Mouse (Mus musculus): ENCODE measurements at regions not wholly inside any gene's neighbourhood (a gene's known extent, or its start where the extent isn't known, plus 50 kb on each side); places are given as distances from the start of the nearest gene placed in this dataset.

- Histone ChIP-seq H3K9me3 (no peaks in the 10 kb centered on the region), H3K4me3 (no peak overlapping the region), H3K27me3 (no peaks in the 10 kb centered on the region), H3K27ac (no peak overlapping the region), H3K4me2 (no peak overlapping the region), H3K36me3 (no peaks in the 10 kb centered on the region), H3K9ac (no peak overlapping the region), H3K4me1 (no peaks in the 10 kb centered on the region)
- no peak for ATAC-seq (ENCODE audit: insufficient number of reproducible peaks, low FRiP score, low TSS enrichment, low read depth)
Observed at GRCm38 (mm10) chr2:133684367-133684766, 132.4 kb downstream of the Bmp2 start.

- 81% methylated on average over 7 of the region's 7 CpGs for WGBS
- H3K4me2 ChIP-seq, result no peak overlapping the region
Observed at GRCm38 (mm10) chr2:133688121-133688787, 136.3 kb downstream of the Bmp2 start.

GRCm38 (mm10) chr2:133688788-133689155, 136.8 kb downstream of the Bmp2 start:
- Histone ChIP-seq H3K36me3 (no peaks in the 10 kb centered on the region), H3K9me3 (no peaks in the 10 kb centered on the region), H3K9ac (no peak overlapping the region), H3K27ac (no peak overlapping the region), H3K4me2 (no peak overlapping the region), H3K4me3 (no peak overlapping the region), H3K4me1 (no peaks in the 10 kb centered on the region), H3K27me3 (no peaks in the 10 kb centered on the region)
- WGBS, result 86% methylated on average over 3 of the region's 3 CpGs
- ATAC-seq (ENCODE audit: insufficient number of reproducible peaks, low FRiP score, low TSS enrichment, low read depth), result no peak

More at GRCm38 (mm10) chr2:133688121-133688787, 136.3 kb downstream of the Bmp2 start:
- Histone ChIP-seq H3K27me3 (no peaks in the 10 kb centered on the region), H3K9me3 (no peaks in the 10 kb centered on the region), H3K4me3 (no peak overlapping the region), H3K4me1 (no peaks in the 10 kb centered on the region), H3K9ac (no peak overlapping the region), H3K27ac (no peak overlapping the region), H3K36me3 (no peaks in the 10 kb centered on the region)
- no peak for ATAC-seq (ENCODE audit: insufficient number of reproducible peaks, low FRiP score, low TSS enrichment, low read depth)

GRCm38 (mm10) chr2:133708735-133709584, 157.0 kb downstream of the Bmp2 start:
- Histone ChIP-seq H3K9me3 (no peaks in the 10 kb centered on the region), H3K4me1 (no peaks in the 10 kb centered on the region), H3K4me3 (no peak overlapping the region), H3K9ac (no peak overlapping the region), H3K4me2 (no peak overlapping the region), H3K27ac (no peak overlapping the region), H3K36me3 (no peaks in the 10 kb centered on the region), H3K27me3 (no peaks in the 10 kb centered on the region)
- no peak for ATAC-seq (ENCODE audit: insufficient number of reproducible peaks, low FRiP score, low TSS enrichment, low read depth)
- 56% methylated on average over 8 of the region's 8 CpGs for WGBS

- Histone ChIP-seq H3K4me3 (no peak overlapping the region), H3K9ac (no peak overlapping the region), H3K4me1 (no peaks in the 10 kb centered on the region), H3K27ac (no peak overlapping the region), H3K36me3 (no peaks in the 10 kb centered on the region), H3K9me3 (no peaks in the 10 kb centered on the region), H3K27me3 (no peaks in the 10 kb centered on the region; the same call in 1 of the 2 replicates), H3K4me2 (no peak overlapping the region)
- no peak for ATAC-seq (ENCODE audit: insufficient number of reproducible peaks, low FRiP score, low TSS enrichment, low read depth)
- 57% methylated on average over 5 of the region's 5 CpGs for WGBS
Observed at GRCm38 (mm10) chr2:133716243-133716642, 164.3 kb downstream of the Bmp2 start.

- Histone ChIP-seq H3K27ac (no peak overlapping the region), H3K27me3 (no peaks in the 10 kb centered on the region; the same call in 1 of the 2 replicates), H3K9me3 (no peaks in the 10 kb centered on the region), H3K4me3 (no peak overlapping the region), H3K9ac (no peak overlapping the region), H3K4me2 (no peak overlapping the region), H3K4me1 (no peaks in the 10 kb centered on the region), H3K36me3 (no peaks in the 10 kb centered on the region)
- ATAC-seq (ENCODE audit: insufficient number of reproducible peaks, low FRiP score, low TSS enrichment, low read depth), result no peak
- WGBS, result 53% methylated on average over 2 of the region's 2 CpGs
Observed at GRCm38 (mm10) chr2:133717076-133717475, 165.1 kb downstream of the Bmp2 start.

- ATAC-seq (ENCODE audit: insufficient number of reproducible peaks, low FRiP score, low TSS enrichment, low read depth), result no peak
- no peak overlapping the region for H3K4me2 ChIP-seq
- H3K9ac ChIP-seq, result no peak overlapping the region
- 0 out of 2 replicates have a peak, but pooled peaks cover 5% of the 10 kb centered on the region for H3K27me3 ChIP-seq
- H3K9me3 ChIP-seq, result no peaks in the 10 kb centered on the region
- no peak overlapping the region for H3K4me3 ChIP-seq
- peaks cover 7% of the 10 kb centered on the region for H3K4me1 ChIP-seq
- H3K36me3 ChIP-seq, result no peaks in the 10 kb centered on the region
- 58% methylated on average over 7 of the region's 7 CpGs for WGBS
- no peak overlapping the region for H3K27ac ChIP-seq
Observed at GRCm38 (mm10) chr2:133724310-133724709, 172.4 kb downstream of the Bmp2 start.

GRCm38 (mm10) chr2:133724757-133725156, 172.8 kb downstream of the Bmp2 start:
- Histone ChIP-seq H3K9ac (no peak overlapping the region), H3K27ac (no peak overlapping the region), H3K4me1 (peaks cover 7% of the 10 kb centered on the region), H3K27me3 (0 out of 2 replicates have a peak, but pooled peaks cover 5% of the 10 kb centered on the region), H3K36me3 (no peaks in the 10 kb centered on the region), H3K9me3 (no peaks in the 10 kb centered on the region), H3K4me2 (no peak overlapping the region), H3K4me3 (no peak overlapping the region)
- no peak for ATAC-seq (ENCODE audit: insufficient number of reproducible peaks, low FRiP score, low TSS enrichment, low read depth)
- WGBS, result 28% methylated on average over 6 of the region's 6 CpGs

- no peak for ATAC-seq (ENCODE audit: insufficient number of reproducible peaks, low FRiP score, low TSS enrichment, low read depth)
- H3K36me3 ChIP-seq, result no peaks in the 10 kb centered on the region
- no peak overlapping the region for H3K4me2 ChIP-seq
- H3K9me3 ChIP-seq, result no peaks in the 10 kb centered on the region
- no peaks in the 10 kb centered on the region; the same call in 1 of the 2 replicates for H3K27me3 ChIP-seq
- no peaks in the 10 kb centered on the region for H3K4me1 ChIP-seq
- H3K27ac ChIP-seq, result no peak overlapping the region
- no peak overlapping the region for H3K4me3 ChIP-seq
- no peak overlapping the region for H3K9ac ChIP-seq
- 32% methylated on average over 9 of the region's 9 CpGs for WGBS
Observed at GRCm38 (mm10) chr2:133734469-133735225, 182.7 kb downstream of the Bmp2 start.

- H3K4me3 ChIP-seq, result no peak overlapping the region
- no peak overlapping the region for H3K9ac ChIP-seq
- ATAC-seq (ENCODE audit: insufficient number of reproducible peaks, low FRiP score, low TSS enrichment, low read depth), result no peak
- H3K36me3 ChIP-seq, result no peaks in the 10 kb centered on the region
- H3K27ac ChIP-seq, result no peak overlapping the region
- no peak overlapping the region for H3K4me2 ChIP-seq
- 18% methylated on average over 10 of the region's 10 CpGs for WGBS
- H3K4me1 ChIP-seq, result no peaks in the 10 kb centered on the region
- H3K27me3 ChIP-seq, result peaks cover 6% of the 10 kb centered on the region; the same call in 1 of the 2 replicates
- no peaks in the 10 kb centered on the region for H3K9me3 ChIP-seq
Observed at GRCm38 (mm10) chr2:133738839-133739430, 187.0 kb downstream of the Bmp2 start.

GRCm38 (mm10) chr2:133748493-133748892, 196.5 kb downstream of the Bmp2 start:
- H3K4me1 ChIP-seq, result no peaks in the 10 kb centered on the region
- H3K36me3 ChIP-seq, result no peaks in the 10 kb centered on the region
- WGBS, result 35% methylated on average over 4 of the region's 4 CpGs
- ATAC-seq (ENCODE audit: insufficient number of reproducible peaks, low FRiP score, low TSS enrichment, low read depth), result no peak
- no peak overlapping the region for H3K4me2 ChIP-seq
- no peaks in the 10 kb centered on the region for H3K27me3 ChIP-seq
- no peak overlapping the region for H3K4me3 ChIP-seq
- no peak overlapping the region for H3K9ac ChIP-seq
- H3K9me3 ChIP-seq, result no peaks in the 10 kb centered on the region
- no peak overlapping the region for H3K27ac ChIP-seq

All from limb, embryonic 15.5 days (tissue).